Mouse (Mus musculus): ENCODE data around the gene Rab33b. TPM values are rescaled to one million over a fixed set of nuclear protein-coding genes. Genes with fewer than 3 reads are reported as not detected.

Rab33b gene
- polyA plus RNA-seq, 1 experiment from 2014 or later, result 26.6 TPM

DNA sequence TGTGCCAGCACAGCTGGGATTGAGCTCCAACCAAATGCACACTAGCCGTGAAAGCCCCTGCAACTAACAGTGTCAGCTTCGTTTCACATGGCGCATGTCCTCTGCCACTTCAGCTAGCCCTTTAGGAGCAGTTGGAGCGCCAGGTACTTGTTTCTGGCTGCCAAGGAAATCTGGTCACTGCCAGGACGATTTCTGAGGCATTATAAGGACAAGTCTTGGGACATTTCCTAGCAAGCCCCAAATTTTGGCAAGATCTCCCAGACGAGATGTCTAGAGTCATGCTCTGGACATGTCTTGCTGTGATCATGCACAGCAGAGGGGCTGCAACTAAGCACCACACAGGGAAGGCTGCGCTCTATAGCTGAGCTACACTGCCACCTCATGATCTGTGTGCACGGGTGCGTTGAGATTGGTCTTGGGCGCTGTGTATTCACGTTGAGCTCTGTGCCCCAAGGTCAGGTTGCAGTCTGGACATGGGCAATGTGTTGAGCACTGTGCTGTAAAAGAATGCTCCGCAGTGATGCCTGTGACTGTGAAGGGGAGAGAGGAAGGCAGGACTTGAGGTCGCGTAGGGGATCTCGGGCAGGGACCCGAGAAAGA is 41.6 kb downstream of the Rab33b start:
- Histone ChIP-seq H3K4me1 (replicated peaks; ENCODE audit: control insufficient read depth, insufficient read depth, low read length) (no peaks in the 10 kb centered on the region), H3K27ac (ENCODE audit: low read length) (no peak overlapping the region), H3K9me3 (ENCODE audit: control insufficient read depth, low read length) (no peaks in the 10 kb centered on the region), H3K27me3 (ENCODE audit: control insufficient read depth, insufficient read depth, low read depth, low read length) (no peaks in the 10 kb centered on the region), H3K9ac (ENCODE audit: low read length) (no peak overlapping the region), H3K4me2 (ENCODE audit: low read depth, low read length) (no peak overlapping the region), H3K36me3 (ENCODE audit: control insufficient read depth, insufficient read depth, low read length) (peaks cover 42% of the 10 kb centered on the region), H3K4me3 (ENCODE audit: low read length) (no peak overlapping the region)
- WGBS, result 75% methylated on average over 16 of the region's 16 CpGs
- no peak for ATAC-seq (ENCODE audit: low read depth)

- Histone ChIP-seq H3K36me3 (ENCODE audit: control insufficient read depth, insufficient read depth, low read length) (peaks cover 41% of the 10 kb centered on the region), H3K9ac (ENCODE audit: low read length) (no peak overlapping the region), H3K9me3 (ENCODE audit: control insufficient read depth, low read length) (no peaks in the 10 kb centered on the region), H3K27ac (ENCODE audit: low read length) (no peak overlapping the region), H3K27me3 (ENCODE audit: control insufficient read depth, insufficient read depth, low read depth, low read length) (no peaks in the 10 kb centered on the region), H3K4me1 (replicated peaks; ENCODE audit: control insufficient read depth, insufficient read depth, low read length) (peaks cover 9% of the 10 kb centered on the region), H3K4me3 (ENCODE audit: low read length) (no peak overlapping the region), H3K4me2 (ENCODE audit: low read depth, low read length) (no peak overlapping the region)
- ATAC-seq (ENCODE audit: low read depth), result no peak
- WGBS, result 83% methylated on average over 13 of the region's 13 CpGs
Measured at GRCm38 (mm10) chr3:51526891-51527290, 43.2 kb downstream of the Rab33b start.

DNA sequence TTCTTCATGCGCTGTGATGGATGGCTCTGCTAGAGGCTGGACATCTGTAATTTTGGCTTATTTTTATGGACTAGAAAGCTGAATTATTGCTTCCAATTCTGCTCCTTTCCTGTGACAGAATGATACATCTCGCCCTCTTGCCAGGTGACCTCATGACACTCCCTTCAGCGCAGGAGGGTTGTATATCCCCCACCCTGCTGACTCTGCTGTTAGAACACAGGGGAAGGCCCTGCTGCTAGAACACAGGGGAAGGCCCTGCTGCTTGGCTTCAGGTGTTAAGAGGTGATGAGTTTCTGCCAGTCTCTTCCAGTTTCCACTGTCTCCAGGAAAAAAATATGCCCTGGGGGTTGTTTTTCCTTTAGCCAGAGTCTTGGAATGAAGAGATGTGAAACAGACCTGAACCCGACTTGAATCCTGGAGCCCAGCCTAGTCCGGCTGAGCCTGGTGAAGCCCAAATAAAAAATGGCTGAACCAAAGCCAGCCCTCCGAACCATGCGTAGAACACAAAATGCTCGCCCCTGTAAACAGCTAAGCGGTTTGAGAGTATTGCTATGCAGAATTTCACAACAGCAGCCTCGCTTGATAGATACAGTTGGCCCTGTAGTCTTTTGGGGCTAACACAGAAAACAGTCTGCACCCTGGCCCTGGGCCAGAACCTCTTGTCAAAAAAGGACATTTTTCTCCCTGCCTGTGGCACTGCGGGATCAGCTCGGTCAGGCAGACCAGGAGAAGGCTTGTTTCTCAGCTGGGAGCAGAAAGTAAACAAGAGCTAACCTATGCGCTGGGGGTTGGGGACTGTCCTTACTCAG is 48.0 kb downstream of the Rab33b start:
- no peaks in the 10 kb centered on the region for H3K27me3 ChIP-seq (ENCODE audit: control insufficient read depth, insufficient read depth, low read depth, low read length)
- peak overlapping the region; percentile 66 for H3K27ac ChIP-seq (ENCODE audit: low read length)
- H3K4me1 ChIP-seq (replicated peaks; ENCODE audit: control insufficient read depth, insufficient read depth, low read length), result peaks cover 20% of the 10 kb centered on the region
- no peaks in the 10 kb centered on the region for H3K9me3 ChIP-seq (ENCODE audit: control insufficient read depth, low read length)
- H3K4me3 ChIP-seq (ENCODE audit: low read length), result no peak overlapping the region
- peak overlapping the region; percentile 1 for H3K4me2 ChIP-seq (ENCODE audit: low read depth, low read length)
- peaks cover 31% of the 10 kb centered on the region for H3K36me3 ChIP-seq (ENCODE audit: control insufficient read depth, insufficient read depth, low read length)
- ATAC-seq (ENCODE audit: low read depth), result peak; percentile 93
- 38% methylated on average over 13 of the region's 13 CpGs for WGBS
- no peak overlapping the region for H3K9ac ChIP-seq (ENCODE audit: low read length)

DNA sequence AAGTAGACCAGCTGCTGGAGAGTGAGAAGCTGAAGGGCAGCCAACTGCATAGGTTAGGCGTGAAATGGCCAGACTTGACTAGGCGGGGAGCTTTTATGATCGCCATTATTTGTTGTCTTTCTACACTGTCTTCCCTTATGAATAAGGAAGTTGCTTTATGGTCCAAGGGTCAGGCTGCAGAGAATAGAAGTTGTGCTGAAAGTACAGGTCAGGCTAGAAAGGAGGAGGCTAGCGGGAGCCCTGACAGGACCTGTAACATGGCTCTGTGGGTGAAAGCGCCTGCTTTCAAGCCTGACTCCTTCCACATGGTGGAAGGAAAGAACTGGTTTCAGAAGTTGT is 48.5 kb downstream of the Rab33b start:
- peak overlapping the region; percentile 1; the same call in 1 of the 2 replicates for H3K4me2 ChIP-seq (ENCODE audit: low read depth, low read length)
- H3K9ac ChIP-seq (ENCODE audit: low read length), result no peak overlapping the region
- H3K27ac ChIP-seq (ENCODE audit: low read length), result peak overlapping the region; percentile 66
- H3K4me3 ChIP-seq (ENCODE audit: low read length), result no peak overlapping the region
- H3K36me3 ChIP-seq (ENCODE audit: control insufficient read depth, insufficient read depth, low read length), result peaks cover 27% of the 10 kb centered on the region
- no peaks in the 10 kb centered on the region for H3K27me3 ChIP-seq (ENCODE audit: control insufficient read depth, insufficient read depth, low read depth, low read length)
- ATAC-seq (ENCODE audit: low read depth), result no peak
- no peaks in the 10 kb centered on the region for H3K9me3 ChIP-seq (ENCODE audit: control insufficient read depth, low read length)
- peaks cover 20% of the 10 kb centered on the region for H3K4me1 ChIP-seq (replicated peaks; ENCODE audit: control insufficient read depth, insufficient read depth, low read length)
- 48% methylated on average over 5 of the region's 5 CpGs for WGBS

- Histone ChIP-seq H3K27me3 (ENCODE audit: control insufficient read depth, insufficient read depth, low read depth, low read length) (no peaks in the 10 kb centered on the region), H3K4me1 (replicated peaks; ENCODE audit: control insufficient read depth, insufficient read depth, low read length) (peaks cover 20% of the 10 kb centered on the region), H3K36me3 (ENCODE audit: control insufficient read depth, insufficient read depth, low read length) (peaks cover 33% of the 10 kb centered on the region), H3K9me3 (ENCODE audit: control insufficient read depth, low read length) (no peaks in the 10 kb centered on the region), H3K4me2 (ENCODE audit: low read depth, low read length) (no peak overlapping the region), H3K4me3 (ENCODE audit: low read length) (no peak overlapping the region), H3K9ac (ENCODE audit: low read length) (no peak overlapping the region), H3K27ac (ENCODE audit: low read length) (no peak overlapping the region)
- 64% methylated on average over 5 of the region's 5 CpGs for WGBS
- ATAC-seq (ENCODE audit: low read depth), result no peak
Measured at GRCm38 (mm10) chr3:51533573-51533972, 49.9 kb downstream of the Rab33b start.

- 73% methylated on average over 9 of the region's 9 CpGs for WGBS
- peaks cover 35% of the 10 kb centered on the region for H3K36me3 ChIP-seq (ENCODE audit: control insufficient read depth, insufficient read depth, low read length)
- ATAC-seq (ENCODE audit: low read depth), result no peak
Measured at GRCm38 (mm10) chr3:51534013-51534412, 50.3 kb downstream of the Rab33b start.

DNA sequence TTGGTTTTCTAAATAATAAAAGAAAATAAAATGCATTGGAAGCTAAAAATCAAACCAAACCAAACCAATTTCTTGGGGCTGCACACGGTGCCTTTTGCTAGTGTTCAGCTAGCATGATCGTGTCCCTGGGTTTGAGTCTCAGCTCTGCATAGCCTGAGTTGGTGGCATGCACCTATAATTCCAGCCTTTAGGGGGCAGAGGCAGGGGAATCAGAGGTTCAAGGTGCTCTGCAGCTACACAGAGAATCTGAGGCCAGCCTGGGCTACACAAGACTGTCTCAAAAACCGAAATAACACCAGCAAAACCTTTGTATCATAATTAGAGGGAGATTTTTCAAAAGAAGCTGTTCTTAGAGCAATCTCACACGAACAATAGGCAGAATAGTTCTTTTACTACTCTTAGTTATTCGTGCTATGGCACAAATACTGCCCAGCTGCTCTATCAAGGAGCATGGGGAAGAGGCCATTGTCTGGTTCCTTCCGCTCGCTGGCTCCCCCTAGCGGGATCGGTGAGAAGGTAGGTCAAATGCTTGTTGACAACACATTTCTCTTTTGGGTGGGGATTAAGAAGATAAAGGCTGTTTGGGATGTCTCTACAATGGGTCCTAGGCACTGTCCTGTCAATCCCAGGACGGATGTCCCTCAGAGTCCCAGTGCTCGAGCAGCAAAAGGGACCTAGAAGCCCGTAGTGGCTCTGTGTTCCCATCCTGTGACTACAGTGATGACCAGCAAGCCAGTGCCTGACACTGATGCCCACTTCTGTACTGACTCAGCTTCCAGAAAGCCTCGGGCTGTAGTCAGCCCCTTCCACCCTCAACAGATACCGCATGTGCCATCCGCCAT is 56.1 kb downstream of the Rab33b start:
- no peak overlapping the region for H3K9ac ChIP-seq (ENCODE audit: low read length)
- H3K9me3 ChIP-seq (ENCODE audit: control insufficient read depth, low read length), result no peaks in the 10 kb centered on the region
- H3K4me1 ChIP-seq (replicated peaks; ENCODE audit: control insufficient read depth, insufficient read depth, low read length), result no peaks in the 10 kb centered on the region
- WGBS, result 55% methylated on average over 15 of the region's 15 CpGs
- ATAC-seq (ENCODE audit: low read depth), result 0 out of 2 replicates have a peak, but pooled peaks have one; percentile 38
- H3K27ac ChIP-seq (ENCODE audit: low read length), result no peak overlapping the region
- H3K36me3 ChIP-seq (ENCODE audit: control insufficient read depth, insufficient read depth, low read length), result peaks cover 38% of the 10 kb centered on the region
- no peak overlapping the region for H3K4me2 ChIP-seq (ENCODE audit: low read depth, low read length)
- H3K27me3 ChIP-seq (ENCODE audit: control insufficient read depth, insufficient read depth, low read depth, low read length), result no peaks in the 10 kb centered on the region
- H3K4me3 ChIP-seq (ENCODE audit: low read length), result no peak overlapping the region

More at GRCm38 (mm10) chr3:51534013-51534412, 50.3 kb downstream of the Rab33b start:
- Histone ChIP-seq H3K9me3 (ENCODE audit: control insufficient read depth, low read length) (no peaks in the 10 kb centered on the region), H3K4me1 (replicated peaks; ENCODE audit: control insufficient read depth, insufficient read depth, low read length) (peaks cover 20% of the 10 kb centered on the region), H3K4me3 (ENCODE audit: low read length) (no peak overlapping the region), H3K27ac (ENCODE audit: low read length) (no peak overlapping the region), H3K27me3 (ENCODE audit: control insufficient read depth, insufficient read depth, low read depth, low read length) (no peaks in the 10 kb centered on the region), H3K4me2 (ENCODE audit: low read depth, low read length) (no peak overlapping the region), H3K9ac (ENCODE audit: low read length) (no peak overlapping the region)

GRCm38 (mm10) chr3:51540659-51541058 is 56.9 kb downstream of the Rab33b start:
- Histone ChIP-seq H3K27me3 (ENCODE audit: control insufficient read depth, insufficient read depth, low read depth, low read length) (no peaks in the 10 kb centered on the region), H3K36me3 (ENCODE audit: control insufficient read depth, insufficient read depth, low read length) (peaks cover 31% of the 10 kb centered on the region), H3K9me3 (ENCODE audit: control insufficient read depth, low read length) (no peaks in the 10 kb centered on the region), H3K4me1 (replicated peaks; ENCODE audit: control insufficient read depth, insufficient read depth, low read length) (no peaks in the 10 kb centered on the region), H3K9ac (ENCODE audit: low read length) (no peak overlapping the region), H3K27ac (ENCODE audit: low read length) (no peak overlapping the region), H3K4me2 (ENCODE audit: low read depth, low read length) (no peak overlapping the region), H3K4me3 (ENCODE audit: low read length) (no peak overlapping the region)
- no peak for ATAC-seq (ENCODE audit: low read depth)
- WGBS, result 92% methylated on average over 9 of the region's 9 CpGs
